In genomic region chr11:120344310-120344920, GRCm38 (mm10) we compare ENCODE assay signal across 8 mouse cellular contexts. TPM values are rescaled to one million over a fixed set of nuclear protein-coding genes. Genes with fewer than 3 reads are reported as not detected.
DNase-seq lines count a peak whose midpoint lies in the region; ATAC-seq and TF ChIP-seq lines count a peak whose summit lies in the region.

No protein-coding gene starts in this region.

- H3K4me1 ChIP-seq in lung, embryonic 14.5 days (ENCODE audit: insufficient read depth): no peaks in the 10 kb centered on the region
- H3K4me1 ChIP-seq in embryonic facial prominence, embryonic 14.5 days (ENCODE audit: control insufficient read depth, insufficient read depth, low read length): 0 out of 2 replicates have a peak, but pooled peaks cover 2% of the 10 kb centered on the region
- H3K4me1 ChIP-seq in limb, embryonic 12.5 days (replicated peaks): peaks cover 10% of the 10 kb centered on the region
- peaks cover 9% of the 10 kb centered on the region for H3K4me1 ChIP-seq in small intestine, adult 2 months (ENCODE audit: control insufficient read depth, insufficient read depth, insufficient read length, low read length)

- intact Hi-C loops in left cerebral cortex, postnatal 36 days (cut with DNase I): no loop called here

- 0 out of 2 replicates have a peak overlapping the region, but pooled peaks have one; percentile 61 for H3K27ac ChIP-seq in lung, embryonic 14.5 days (ENCODE audit: low read depth)
- no peak overlapping the region for H3K27ac ChIP-seq in embryonic facial prominence, embryonic 14.5 days (replicated peaks; ENCODE audit: low read depth, low read length)
- peak overlapping the region; percentile 75 for H3K27ac ChIP-seq in limb, embryonic 12.5 days
- peak overlapping the region; percentile 42 for H3K27ac ChIP-seq in small intestine, adult 2 months (ENCODE audit: insufficient read depth, low read depth, low read length)

- no peak for ATAC-seq in lung, embryonic 14.5 days (ENCODE audit: insufficient read depth)
- no peak for ATAC-seq in embryonic facial prominence, embryonic 14.5 days (ENCODE audit: low read depth)
- ATAC-seq in limb, embryonic 12.5 days (ENCODE audit: insufficient number of reproducible peaks, insufficient read depth, low FRiP score, low TSS enrichment, low read depth): no peak

- H3K4me3 ChIP-seq in lung, embryonic 14.5 days (ENCODE audit: low read depth, low read length): peak overlapping the region; percentile 19; the same call in 1 of the 2 replicates
- no peak overlapping the region for H3K4me3 ChIP-seq in embryonic facial prominence, embryonic 14.5 days (ENCODE audit: low read depth, low read length)
- H3K4me3 ChIP-seq in limb, embryonic 12.5 days (replicated peaks): no peak overlapping the region
- H3K4me3 ChIP-seq in small intestine, adult 2 months (ENCODE audit: low read depth, low read length): no peak overlapping the region

- peak; percentile 63 for DNase-seq in lung, embryonic 14.5 days
- no peak for DNase-seq in lung, postnatal 25 days (ENCODE audit: low spot score)
- peak; percentile 8 for DNase-seq in embryonic facial prominence, embryonic 14.5 days (ENCODE audit: low spot score)
- DNase-seq in spleen, postnatal 10 days (ENCODE audit: low spot score in 2 of 2): no peak
- DNase-seq in left cerebral cortex, postnatal 36 days (ENCODE audit: low spot score in 2 of 2): no peak
- DNase-seq in urinary bladder, adult 18-20 months (ENCODE audit: low spot score in 2 of 2): no peak

- H3K36me3 ChIP-seq in lung, embryonic 14.5 days (ENCODE audit: insufficient read depth): peaks cover 21% of the 10 kb centered on the region
- peaks cover 22% of the 10 kb centered on the region for H3K36me3 ChIP-seq in embryonic facial prominence, embryonic 14.5 days (ENCODE audit: control insufficient read depth, insufficient read depth, low read length)
- H3K36me3 ChIP-seq in limb, embryonic 12.5 days: peaks cover 22% of the 10 kb centered on the region
- H3K36me3 ChIP-seq in small intestine, adult 2 months (ENCODE audit: control insufficient read depth, insufficient read depth, low read length): peaks cover 21% of the 10 kb centered on the region

- no peaks in the 10 kb centered on the region for H3K27me3 ChIP-seq in lung, embryonic 14.5 days (ENCODE audit: insufficient read depth, low read length)
- no peaks in the 10 kb centered on the region for H3K27me3 ChIP-seq in embryonic facial prominence, embryonic 14.5 days (replicated peaks; ENCODE audit: control insufficient read depth, insufficient read depth, low read length)
- no peaks in the 10 kb centered on the region for H3K27me3 ChIP-seq in limb, embryonic 12.5 days
- H3K27me3 ChIP-seq in small intestine, adult 2 months (ENCODE audit: control insufficient read depth, insufficient read depth, low read length): no peaks in the 10 kb centered on the region

- H3K9me3 ChIP-seq in lung, embryonic 14.5 days (ENCODE audit: low read depth, low read length): no peaks in the 10 kb centered on the region
- 0 out of 2 replicates have a peak, but pooled peaks cover 3% of the 10 kb centered on the region for H3K9me3 ChIP-seq in embryonic facial prominence, embryonic 14.5 days (ENCODE audit: control insufficient read depth, low read length)
- H3K9me3 ChIP-seq in limb, embryonic 12.5 days: no peaks in the 10 kb centered on the region

- TF ChIP-seq CTCF in lung, embryonic 14.5 days (IDR thresholded peaks at IDR 0.05; ENCODE audit: low read depth): no peak
- no peak for TF ChIP-seq CTCF in small intestine, adult 2 months (IDR thresholded peaks at IDR 0.05; ENCODE audit: extremely low read depth, insufficient read length, insufficient replicate concordance, low read depth, low read length)

- H3K9ac ChIP-seq in lung, embryonic 14.5 days: no peak overlapping the region
- H3K9ac ChIP-seq in embryonic facial prominence, embryonic 14.5 days (ENCODE audit: low read depth, low read length): no peak overlapping the region
- H3K9ac ChIP-seq in limb, embryonic 12.5 days (replicated peaks): no peak overlapping the region

- H3K4me2 ChIP-seq in lung, embryonic 14.5 days: no peak overlapping the region
- H3K4me2 ChIP-seq in embryonic facial prominence, embryonic 14.5 days (ENCODE audit: low read depth, low read length): peak overlapping the region; percentile 40; the same call in 1 of the 2 replicates
- no peak overlapping the region for H3K4me2 ChIP-seq in limb, embryonic 12.5 days

- TF ChIP-seq POLR2A in small intestine, adult 2 months (IDR thresholded peaks at IDR 0.05; ENCODE audit: low read depth, low read length): no peak

- WGBS in lung, embryonic 14.5 days: 38% methylated on average over 5 of the region's 5 CpGs
- 52% methylated on average over 5 of the region's 5 CpGs for WGBS in embryonic facial prominence, embryonic 14.5 days
- WGBS in limb, embryonic 12.5 days: 57% methylated on average over 5 of the region's 5 CpGs
- WGBS in small intestine, adult 2 months: 36% methylated on average over 5 of the region's 5 CpGs

RNA-seq across cellular contexts. Expression of gene Actg1, which starts 3.9 kb away (rescaled TPM):
- 2,614 and 2,926 TPM in 2 replicates for polyA plus RNA-seq in lung, embryonic 14.5 days (2014; fragmentation: Nextera tagmentation; extraction: Ambion mirVana)
- polyA plus RNA-seq in embryonic facial prominence, embryonic 14.5 days (2014; fragmentation: Nextera tagmentation; extraction: Ambion mirVana): 2,264 and 2,593 TPM in 2 replicates
- 2,805 and 2,814 TPM in 2 replicates for polyA plus RNA-seq in limb, embryonic 12.5 days (2016; fragmentation: Nextera tagmentation; extraction: Ambion mirVana)
- polyA plus RNA-seq in small intestine, adult 2 months (2012; rRNA removed): 927 and 1,318 TPM in 2 replicates
- total RNA-seq in left cerebral cortex, postnatal 36 days (2021): 1,000 to 10,000 TPM; 1,144 to 1,299 TPM

RNA-seq across cellular contexts. Expression of gene Fscn2, which starts 16.9 kb away (rescaled TPM):
- 0.23 and 0.57 TPM in 2 replicates for polyA plus RNA-seq in lung, embryonic 14.5 days (2014; fragmentation: Nextera tagmentation; extraction: Ambion mirVana)
- 0.48 and 1.1 TPM in 2 replicates for polyA plus RNA-seq in embryonic facial prominence, embryonic 14.5 days (2014; fragmentation: Nextera tagmentation; extraction: Ambion mirVana)
- polyA plus RNA-seq in limb, embryonic 12.5 days (2016; fragmentation: Nextera tagmentation; extraction: Ambion mirVana): 0.64 TPM in 2 replicates
- polyA plus RNA-seq in small intestine, adult 2 months (2012; rRNA removed): not detected in 2 replicates
- total RNA-seq in left cerebral cortex, postnatal 36 days (2021): under 1 TPM; 0.25 to 0.72 TPM

RNA-seq across cellular contexts. Expression of gene Faap100, which starts 34.1 kb away (rescaled TPM):
- 35.6 and 44.5 TPM in 2 replicates for polyA plus RNA-seq in lung, embryonic 14.5 days (2014; fragmentation: Nextera tagmentation; extraction: Ambion mirVana)
- polyA plus RNA-seq in embryonic facial prominence, embryonic 14.5 days (2014; fragmentation: Nextera tagmentation; extraction: Ambion mirVana): 30.0 and 32.7 TPM in 2 replicates
- polyA plus RNA-seq in limb, embryonic 12.5 days (2016; fragmentation: Nextera tagmentation; extraction: Ambion mirVana): 38.0 and 40.0 TPM in 2 replicates
- 32.0 and 49.2 TPM in 2 replicates for polyA plus RNA-seq in small intestine, adult 2 months (2012; rRNA removed)
- 10 to 100 TPM; 12.8 to 16.4 TPM for total RNA-seq in left cerebral cortex, postnatal 36 days (2021)

Comparison
In these comparisons a context has a peak if more than half of its experiments do, and no peak if none do; other contexts are left out.
1. DNase-seq: peak in lung, embryonic 14.5 days (single experiment) and embryonic facial prominence, embryonic 14.5 days (single experiment); none in lung, postnatal 25 days (single experiment), spleen, postnatal 10 days (0 of 2), left cerebral cortex, postnatal 36 days (0 of 2) and urinary bladder, adult 18-20 months (0 of 2).